In genomic region chr7:49093596-49093995, GRCm38 (mm10) we compare ENCODE assay signal across 18 mouse cellular contexts.
A peak's percentile ranks its signal among the peaks of the same experiment; 100 is the strongest.
DNase-seq lines count a peak whose midpoint lies in the region; ATAC-seq and TF ChIP-seq lines count a peak whose summit lies in the region.
"Had no signal": no experiment of that assay in that cellular context is flagged by ENCODE, and none has a peak within 500 bp of the region (broad histone marks: within the 10 kb centered on the region; RNA-seq: fewer than 3 reads in every experiment).

No protein-coding gene starts in this region.

- H3K4me1 ChIP-seq in hindbrain, embryonic 10.5 days (replicated peaks), result peaks cover 46% of the 10 kb centered on the region
- peaks cover 26% of the 10 kb centered on the region for H3K4me1 ChIP-seq in hindbrain, postnatal 0 days (ENCODE audit: insufficient read depth, low read length)
- no peaks in the 10 kb centered on the region for H3K4me1 ChIP-seq in MEL (ENCODE audit: control insufficient read depth in 1 of 2, insufficient read depth in 2 of 2, low read length in 2 of 2)
- peaks cover 14% of the 10 kb centered on the region; the same call in 1 of the 2 replicates for H3K4me1 ChIP-seq in forebrain, embryonic 10.5 days
- H3K4me1 ChIP-seq: lung, embryonic 15.5 days had no signal

- 79% methylated on average over 6 of the region's 6 CpGs for WGBS in hindbrain, embryonic 10.5 days
- 83% methylated on average over 6 of the region's 6 CpGs for WGBS in hindbrain, postnatal 0 days
- WGBS in forebrain, embryonic 10.5 days, result 85% methylated on average over 6 of the region's 6 CpGs

- H3K27ac ChIP-seq in hindbrain, embryonic 10.5 days, result peak overlapping the region; percentile 24; the same call in 1 of the 2 replicates
- no peak overlapping the region for H3K27ac ChIP-seq in hindbrain, postnatal 0 days
- H3K27ac ChIP-seq in MEL (ENCODE audit: control insufficient read depth, low read depth, low read length), result no peak overlapping the region
- H3K27ac ChIP-seq in forebrain, embryonic 10.5 days, result no peak overlapping the region
- H3K27ac ChIP-seq: hindbrain, embryonic 13.5 days; kidney, postnatal 0 days; layer of hippocampus, adult 2 months; limb, embryonic 10.5 days; liver, embryonic 13.5 days; lung, embryonic 15.5 days had no signal

- TF ChIP-seq RAD21 in MEL (IDR thresholded peaks at IDR 0.05; ENCODE audit: low read depth, low read length), result no peak

- DNase-seq in hindbrain, embryonic 10.5 days (ENCODE audit: low spot score), result no peak
- no peak for DNase-seq in hindbrain, postnatal 0 days (ENCODE audit: low spot score)
- peak; percentile 74 for DNase-seq in 3T3-L1 (ENCODE audit: low read depth, low spot score)
- peak; percentile 3 for DNase-seq in MEL (ENCODE audit: low read depth, low spot score)
- DNase-seq in left cerebral cortex, postnatal 36 days (ENCODE audit: low spot score in 2 of 2), result no peak
- DNase-seq in forebrain, embryonic 10.5 days (ENCODE audit: extremely low spot score, low spot score), result no peak
- DNase-seq in heart, adult 8-10 months (ENCODE audit: low spot score), result no peak
- DNase-seq: kidney, adult 11 months; liver, embryonic 13.5 days; right cerebral cortex, postnatal 4 days had no signal

- TF ChIP-seq CTCF in hindbrain, postnatal 0 days (IDR thresholded peaks at IDR 0.05; ENCODE audit: low read depth), result no peak
- TF ChIP-seq CTCF in MEL (IDR thresholded peaks at IDR 0.05 in 2 of 3, conservative IDR thresholded peaks at IDR 0.05 in 1 of 3; ENCODE audit: control insufficient read depth in 1 of 3, insufficient read depth in 1 of 3, low read depth in 2 of 3, low read length in 3 of 3, poor library complexity in 1 of 3, severe bottlenecking in 1 of 3), result no peak

- no peak for ATAC-seq in hindbrain, postnatal 0 days
- ATAC-seq in megakaryocyte, adult 5-6 weeks (ENCODE audit: poor library complexity, severe bottlenecking), result peak; percentile 69
- ATAC-seq: forebrain, embryonic 16.5 days had no signal

- no peaks in the 10 kb centered on the region for H3K79me2 ChIP-seq in MEL (ENCODE audit: control insufficient read depth, insufficient read depth, low read length, poor library complexity)

- no peak for TF ChIP-seq POLR2A in MEL (IDR thresholded peaks at IDR 0.05; ENCODE audit: control insufficient read depth in 1 of 2, insufficient read depth in 1 of 2, low read depth in 1 of 2, low read length in 2 of 2, poor library complexity in 1 of 2)

- H3K4me3 ChIP-seq in hindbrain, embryonic 10.5 days, result no peak overlapping the region
- H3K4me3 ChIP-seq in hindbrain, postnatal 0 days (ENCODE audit: low read length), result no peak overlapping the region
- H3K4me3 ChIP-seq in MEL (ENCODE audit: control insufficient read depth in 1 of 2, insufficient read depth in 1 of 2, low read depth in 2 of 2, low read length in 2 of 2), result no peak overlapping the region
- no peak overlapping the region for H3K4me3 ChIP-seq in forebrain, embryonic 10.5 days
- H3K4me3 ChIP-seq: erythroblast, embryonic 14.5 days; hindbrain, embryonic 13.5 days; layer of hippocampus, adult 2 months; limb, embryonic 10.5 days; liver, embryonic 13.5 days; lung, embryonic 15.5 days had no signal

- H3K9me3 ChIP-seq in hindbrain, embryonic 10.5 days, result no peaks in the 10 kb centered on the region
- H3K9me3 ChIP-seq in hindbrain, postnatal 0 days (ENCODE audit: low read length), result no peaks in the 10 kb centered on the region
- no peaks in the 10 kb centered on the region for H3K9me3 ChIP-seq in MEL (replicated peaks; ENCODE audit: insufficient read depth, low read length)
- no peaks in the 10 kb centered on the region for H3K9me3 ChIP-seq in forebrain, embryonic 10.5 days
- H3K9me3 ChIP-seq: hindbrain, embryonic 13.5 days; limb, embryonic 10.5 days; liver, embryonic 13.5 days; lung, embryonic 15.5 days had no signal

- H3K36me3 ChIP-seq in hindbrain, embryonic 10.5 days, result no peaks in the 10 kb centered on the region
- H3K36me3 ChIP-seq in hindbrain, postnatal 0 days (ENCODE audit: insufficient read depth, low read length), result no peaks in the 10 kb centered on the region
- H3K36me3 ChIP-seq in MEL (ENCODE audit: control insufficient read depth in 1 of 2, insufficient read depth in 2 of 2, low read length in 2 of 2), result no peaks in the 10 kb centered on the region
- H3K36me3 ChIP-seq in forebrain, embryonic 10.5 days (replicated peaks), result no peaks in the 10 kb centered on the region
- H3K36me3 ChIP-seq: hindbrain, embryonic 13.5 days; limb, embryonic 10.5 days; liver, embryonic 13.5 days; lung, embryonic 15.5 days had no signal

- intact Hi-C loops in left cerebral cortex, postnatal 36 days (cut with DNase I), result no loop called here

- H3K9ac ChIP-seq in hindbrain, postnatal 0 days (replicated peaks; ENCODE audit: low read length), result no peak overlapping the region
- H3K9ac ChIP-seq in MEL (ENCODE audit: control insufficient read depth, low read depth, low read length, poor library complexity, severe bottlenecking), result no peak overlapping the region
- H3K9ac ChIP-seq: hindbrain, embryonic 13.5 days; liver, embryonic 13.5 days; lung, embryonic 15.5 days had no signal

- TF ChIP-seq EP300 in MEL (IDR thresholded peaks at IDR 0.05; ENCODE audit: low read depth in 1 of 2, low read length in 2 of 2), result no peak

- peaks cover 30% of the 10 kb centered on the region for H3K27me3 ChIP-seq in hindbrain, embryonic 10.5 days (ENCODE audit: insufficient read depth, poor library complexity, severe bottlenecking)
- no peaks in the 10 kb centered on the region for H3K27me3 ChIP-seq in hindbrain, postnatal 0 days (ENCODE audit: insufficient read depth, low read length)
- H3K27me3 ChIP-seq in MEL (ENCODE audit: control insufficient read depth in 1 of 2, insufficient read depth in 2 of 2, low read length in 2 of 2), result peaks cover 0 to 2% of the 10 kb centered on the region in 2 experiments; a peak in 2 of 4 replicates
- H3K27me3 ChIP-seq in forebrain, embryonic 10.5 days (ENCODE audit: poor library complexity, severe bottlenecking), result peaks cover 89% of the 10 kb centered on the region
- H3K27me3 ChIP-seq: hindbrain, embryonic 13.5 days had no signal

- H3K4me2 ChIP-seq in hindbrain, postnatal 0 days (ENCODE audit: low read depth, low read length), result no peak overlapping the region
- H3K4me2 ChIP-seq: hindbrain, embryonic 13.5 days; liver, embryonic 13.5 days; lung, embryonic 15.5 days had no signal

TF ChIP-seq in MEL, 35 proteins besides CTCF, POLR2A, EP300 and RAD21:
- TF ChIP-seq MEF2A (IDR thresholded peaks at IDR 0.05; ENCODE audit: extremely low read depth, insufficient replicate concordance, low read depth, low read length, poor library complexity, severe bottlenecking), result no peak
- no peak for TF ChIP-seq RCOR1 (IDR thresholded peaks at IDR 0.05; ENCODE audit: low read depth, low read length)
- TF ChIP-seq CHD2 (IDR thresholded peaks at IDR 0.05; ENCODE audit: low read length), result no peak

Comparison
In these comparisons a context has a peak if more than half of its experiments do, and no peak if none do; other contexts are left out.
1. DNase-seq: peak in 3T3-L1 (single experiment) and MEL (single experiment); none in hindbrain, embryonic 10.5 days (single experiment), hindbrain, postnatal 0 days (single experiment), left cerebral cortex, postnatal 36 days (0 of 2), forebrain, embryonic 10.5 days (single experiment) and heart, adult 8-10 months (single experiment).